Mouse (Mus musculus): ENCODE measurements around the gene Usp16. TPM values are rescaled to one million over a fixed set of nuclear protein-coding genes. Genes with fewer than 3 reads are reported as not detected.
A peak's percentile ranks its signal among the peaks of the same experiment; 100 is the strongest.
"Not testable (repeated sequence)": the region's sequence is repeated elsewhere in the genome, so short reads cannot be mapped to it uniquely, and the experiment has no call there.

The Usp16 gene
- total and polyA plus RNA-seq, 2 experiments, result 9.0 to 47.7 TPM

GRCm38 (mm10) chr16:87488605-87489004, 34.1 kb downstream of the Usp16 start:
- TF ChIP-seq POLR2A (IDR thresholded peaks at IDR 0.05; ENCODE audit: extremely low read depth, insufficient read depth, low read length), result no peak
- TF ChIP-seq CTCF (IDR thresholded peaks at IDR 0.05; ENCODE audit: low read depth, low read length), result no peak
- peaks cover 9% of the 10 kb centered on the region; the same call in 1 of the 2 replicates for H3K4me1 ChIP-seq (ENCODE audit: control insufficient read depth, insufficient read depth, low read length)
- WGBS, result 19% methylated on average over 2 of the region's 2 CpGs
- H3K36me3 ChIP-seq (ENCODE audit: control insufficient read depth, insufficient read depth, low read length), result peaks cover 80% of the 10 kb centered on the region
- H3K27me3 ChIP-seq (ENCODE audit: control insufficient read depth, insufficient read depth, low read length), result no peaks in the 10 kb centered on the region
- peak overlapping the region; percentile 75 for H3K27ac ChIP-seq (replicated peaks; ENCODE audit: insufficient read depth, low read depth, low read length)
- H3K9ac ChIP-seq (ENCODE audit: low read depth, low read length), result no peak overlapping the region
- no peak overlapping the region for H3K4me3 ChIP-seq (ENCODE audit: insufficient read depth, low read depth, low read length)
- H3K79me2 ChIP-seq (ENCODE audit: control insufficient read depth, insufficient read depth, low read length), result no peaks in the 10 kb centered on the region
- peak; percentile 94 for DNase-seq (ENCODE audit: extremely low read depth, low read depth, low spot score)

GRCm38 (mm10) chr16:87492191-87492792, 37.8 kb downstream of the Usp16 start:
- not testable (repeated sequence) for DNase-seq (ENCODE audit: extremely low read depth, low read depth, low spot score); H3K27me3 ChIP-seq (ENCODE audit: control insufficient read depth, insufficient read depth, low read length); H3K27ac ChIP-seq (replicated peaks; ENCODE audit: insufficient read depth, low read depth, low read length); H3K9ac ChIP-seq (ENCODE audit: low read depth, low read length); H3K4me3 ChIP-seq (ENCODE audit: insufficient read depth, low read depth, low read length)
- peaks cover 18% of the 10 kb centered on the region; the same call in 1 of the 2 replicates for H3K4me1 ChIP-seq (ENCODE audit: control insufficient read depth, insufficient read depth, low read length)
- WGBS, result 83% methylated on average over 12 of the region's 12 CpGs
- H3K79me2 ChIP-seq (ENCODE audit: control insufficient read depth, insufficient read depth, low read length), result peaks cover 14% of the 10 kb centered on the region; the same call in 1 of the 2 replicates
- peaks cover 51% of the 10 kb centered on the region for H3K36me3 ChIP-seq (ENCODE audit: control insufficient read depth, insufficient read depth, low read length)

GRCm38 (mm10) chr16:87494955-87495655, 40.6 kb downstream of the Usp16 start:
- Histone ChIP-seq H3K27ac (replicated peaks; ENCODE audit: insufficient read depth, low read depth, low read length) (peak overlapping the region; percentile 90), H3K79me2 (ENCODE audit: control insufficient read depth, insufficient read depth, low read length) (peaks cover 14% of the 10 kb centered on the region; the same call in 1 of the 2 replicates), H3K27me3 (ENCODE audit: control insufficient read depth, insufficient read depth, low read length) (no peaks in the 10 kb centered on the region), H3K4me3 (ENCODE audit: insufficient read depth, low read depth, low read length) (peak overlapping the region; percentile 98), H3K4me1 (ENCODE audit: control insufficient read depth, insufficient read depth, low read length) (peaks cover 10% of the 10 kb centered on the region; the same call in 1 of the 2 replicates), H3K9ac (ENCODE audit: low read depth, low read length) (peak overlapping the region; percentile 99), H3K36me3 (ENCODE audit: control insufficient read depth, insufficient read depth, low read length) (peaks cover 31% of the 10 kb centered on the region)
- DNase-seq (ENCODE audit: extremely low read depth, low read depth, low spot score), result no peak
- WGBS, result under 1% methylated on average over 39 of the region's 39 CpGs
- no peak for TF ChIP-seq POLR2A (IDR thresholded peaks at IDR 0.05; ENCODE audit: extremely low read depth, insufficient read depth, low read length)
- no peak for TF ChIP-seq CTCF (IDR thresholded peaks at IDR 0.05; ENCODE audit: low read depth, low read length)

- TF ChIP-seq CTCF (IDR thresholded peaks at IDR 0.05; ENCODE audit: low read depth, low read length) (no peak), POLR2A (IDR thresholded peaks at IDR 0.05; ENCODE audit: extremely low read depth, insufficient read depth, low read length) (peak; percentile 83)
- peak within 1 kb of the TSS; percentile 94 for H3K27ac ChIP-seq (replicated peaks; ENCODE audit: insufficient read depth, low read depth, low read length)
- H3K4me3 ChIP-seq (ENCODE audit: insufficient read depth, low read depth, low read length), result peak within 1 kb of the TSS; percentile 98
- H3K79me2 ChIP-seq (ENCODE audit: control insufficient read depth, insufficient read depth, low read length), result peaks cover 14% of the 10 kb centered on the region; the same call in 1 of the 2 replicates
- under 1% methylated on average over 48 of the region's 48 CpGs for WGBS
- H3K36me3 ChIP-seq (ENCODE audit: control insufficient read depth, insufficient read depth, low read length), result peaks cover 24% of the 10 kb centered on the region
- H3K27me3 ChIP-seq (ENCODE audit: control insufficient read depth, insufficient read depth, low read length), result no peaks in the 10 kb centered on the region
- H3K9ac ChIP-seq (ENCODE audit: low read depth, low read length), result peak within 1 kb of the TSS; percentile 99
- DNase-seq (ENCODE audit: extremely low read depth, low read depth, low spot score), result peak; percentile 97
- H3K4me1 ChIP-seq (ENCODE audit: control insufficient read depth, insufficient read depth, low read length), result peaks cover 10% of the 10 kb centered on the region; the same call in 1 of the 2 replicates
Measured at GRCm38 (mm10) chr16:87495716-87496447, 41.4 kb downstream of the Usp16 start, which contains the start of gene Cct8. Gene Cct8, minus strand, starts transcription at chr16:87495873.

GRCm38 (mm10) chr16:87496728-87497127, 42.2 kb downstream of the Usp16 start:
- no peak for TF ChIP-seq CTCF (IDR thresholded peaks at IDR 0.05; ENCODE audit: low read depth, low read length)
- TF ChIP-seq POLR2A (IDR thresholded peaks at IDR 0.05; ENCODE audit: extremely low read depth, insufficient read depth, low read length), result no peak
- Histone ChIP-seq H3K9ac (ENCODE audit: low read depth, low read length) (no peak overlapping the region), H3K27me3 (ENCODE audit: control insufficient read depth, insufficient read depth, low read length) (no peaks in the 10 kb centered on the region), H3K27ac (replicated peaks; ENCODE audit: insufficient read depth, low read depth, low read length) (no peak overlapping the region), H3K79me2 (ENCODE audit: control insufficient read depth, insufficient read depth, low read length) (peaks cover 14% of the 10 kb centered on the region; the same call in 1 of the 2 replicates), H3K36me3 (ENCODE audit: control insufficient read depth, insufficient read depth, low read length) (peaks cover 16% of the 10 kb centered on the region), H3K4me3 (ENCODE audit: insufficient read depth, low read depth, low read length) (no peak overlapping the region), H3K4me1 (ENCODE audit: control insufficient read depth, insufficient read depth, low read length) (peaks cover 10% of the 10 kb centered on the region; the same call in 1 of the 2 replicates)
- 88% methylated on average over 2 of the region's 2 CpGs for WGBS
- DNase-seq (ENCODE audit: extremely low read depth, low read depth, low spot score), result no peak

Data from liver, adult 2 months (tissue).